Mouse (Mus musculus): Measurements from ENCODE around the gene Tnfrsf19.

DNA sequence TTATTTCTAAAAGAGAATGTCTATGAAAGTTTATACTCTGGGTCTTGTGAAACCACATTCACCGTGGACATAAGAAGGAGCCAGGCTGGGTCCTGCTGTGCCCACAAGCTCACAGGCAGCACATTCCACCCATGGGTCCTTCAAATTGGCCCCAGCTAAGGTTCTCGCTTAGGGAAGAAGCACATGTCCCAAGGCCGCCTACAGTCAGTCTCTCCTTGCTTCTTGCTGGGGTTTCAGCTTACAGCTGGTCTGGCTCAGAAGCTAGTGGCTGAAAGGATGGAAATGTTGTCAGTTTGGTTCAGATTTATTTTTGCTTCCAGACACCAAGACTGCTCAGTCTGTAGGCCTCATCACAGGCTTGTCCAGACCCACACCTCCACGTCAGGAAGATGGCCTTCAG lies 80.2 kb downstream of the Tnfrsf19 start:
- TF ChIP-seq CTCF (IDR thresholded peaks at IDR 0.05; ENCODE audit: borderline replicate concordance, insufficient read depth, low read depth, low read length) (no peak), POLR2A (IDR thresholded peaks at IDR 0.05; ENCODE audit: borderline replicate concordance, insufficient read depth, low read length) (no peak)
